Mouse (Mus musculus): ENCODE data around the gene Galnt9. TPM values are rescaled to one million over a fixed set of nuclear protein-coding genes. Genes with fewer than 3 reads are reported as not detected.

The Galnt9 gene
- polyA plus RNA-seq, 1 experiment from 2014 or later: not detected

- Histone ChIP-seq H3K4me1 (peaks cover 8% of the 10 kb centered on the region), H3K27ac (no peak overlapping the region), H3K27me3 (ENCODE audit: low read depth, poor library complexity, severe bottlenecking) (no peaks in the 10 kb centered on the region), H3K36me3 (no peaks in the 10 kb centered on the region), H3K9me3 (replicated peaks) (no peaks in the 10 kb centered on the region), H3K4me3 (no peak overlapping the region)
- DNase-seq (ENCODE audit: low spot score): no peak
- WGBS: 90% methylated on average over 2 of the region's 2 CpGs
These were observed 23.4 kb downstream of the Galnt9 start for GRCm38 (mm10) chr5:110567547-110567946.

- H3K27ac ChIP-seq: no peak overlapping the region
- no peak overlapping the region for H3K4me3 ChIP-seq
- no peak for DNase-seq (ENCODE audit: low spot score)
- 79% methylated on average over 6 of the region's 6 CpGs for WGBS
- no peaks in the 10 kb centered on the region for H3K4me1 ChIP-seq
- no peaks in the 10 kb centered on the region for H3K27me3 ChIP-seq (ENCODE audit: low read depth, poor library complexity, severe bottlenecking)
- H3K9me3 ChIP-seq (replicated peaks): no peaks in the 10 kb centered on the region
- H3K36me3 ChIP-seq: no peaks in the 10 kb centered on the region
These were observed 30.7 kb downstream of the Galnt9 start for GRCm38 (mm10) chr5:110574888-110575287.

- peaks cover 3% of the 10 kb centered on the region; the same call in 1 of the 2 replicates for H3K4me1 ChIP-seq
- DNase-seq (ENCODE audit: low spot score): no peak
- H3K4me3 ChIP-seq: no peak overlapping the region
- no peaks in the 10 kb centered on the region for H3K9me3 ChIP-seq (replicated peaks)
- H3K36me3 ChIP-seq: no peaks in the 10 kb centered on the region
- WGBS: 94% methylated on average over 4 of the region's 4 CpGs
- H3K27me3 ChIP-seq (ENCODE audit: low read depth, poor library complexity, severe bottlenecking): 0 out of 2 replicates have a peak, but pooled peaks cover 4% of the 10 kb centered on the region
- no peak overlapping the region for H3K27ac ChIP-seq
These were observed 35.1 kb downstream of the Galnt9 start for GRCm38 (mm10) chr5:110579296-110579695.

- Histone ChIP-seq H3K4me3 (no peak overlapping the region), H3K27ac (no peak overlapping the region), H3K4me1 (peaks cover 3% of the 10 kb centered on the region; the same call in 1 of the 2 replicates), H3K9me3 (replicated peaks) (no peaks in the 10 kb centered on the region), H3K27me3 (ENCODE audit: low read depth, poor library complexity, severe bottlenecking) (0 out of 2 replicates have a peak, but pooled peaks cover 4% of the 10 kb centered on the region), H3K36me3 (no peaks in the 10 kb centered on the region)
- WGBS: 92% methylated on average over 19 of the region's 19 CpGs
- no peak for DNase-seq (ENCODE audit: low spot score)
These were observed 36.5 kb downstream of the Galnt9 start for GRCm38 (mm10) chr5:110580569-110581239.

- Histone ChIP-seq H3K27me3 (ENCODE audit: low read depth, poor library complexity, severe bottlenecking) (0 out of 2 replicates have a peak, but pooled peaks cover 4% of the 10 kb centered on the region), H3K4me1 (peaks cover 3% of the 10 kb centered on the region; the same call in 1 of the 2 replicates), H3K4me3 (no peak overlapping the region), H3K36me3 (no peaks in the 10 kb centered on the region), H3K9me3 (replicated peaks) (no peaks in the 10 kb centered on the region), H3K27ac (no peak overlapping the region)
- WGBS: 77% methylated on average over 10 of the region's 10 CpGs
- no peak for DNase-seq (ENCODE audit: low spot score)
These were observed 38.7 kb downstream of the Galnt9 start for GRCm38 (mm10) chr5:110582647-110583538.

GRCm38 (mm10) chr5:110587467-110587866, 43.3 kb downstream of the Galnt9 start:
- Histone ChIP-seq H3K36me3 (no peaks in the 10 kb centered on the region), H3K27ac (no peak overlapping the region), H3K27me3 (ENCODE audit: low read depth, poor library complexity, severe bottlenecking) (0 out of 2 replicates have a peak, but pooled peaks cover 5% of the 10 kb centered on the region), H3K4me1 (peaks cover 2% of the 10 kb centered on the region; the same call in 1 of the 2 replicates), H3K9me3 (replicated peaks) (no peaks in the 10 kb centered on the region), H3K4me3 (no peak overlapping the region)
- DNase-seq (ENCODE audit: low spot score): no peak

- Histone ChIP-seq H3K4me3 (no peak overlapping the region), H3K27me3 (ENCODE audit: low read depth, poor library complexity, severe bottlenecking) (0 out of 2 replicates have a peak, but pooled peaks cover 5% of the 10 kb centered on the region), H3K9me3 (replicated peaks) (no peaks in the 10 kb centered on the region), H3K27ac (no peak overlapping the region), H3K4me1 (no peaks in the 10 kb centered on the region), H3K36me3 (no peaks in the 10 kb centered on the region)
- no peak for DNase-seq (ENCODE audit: low spot score)
- 93% methylated on average over 8 of the region's 8 CpGs for WGBS
These were observed 45.7 kb downstream of the Galnt9 start for GRCm38 (mm10) chr5:110589833-110590232.

- DNase-seq (ENCODE audit: low spot score): no peak
- H3K4me1 ChIP-seq: peaks cover 4% of the 10 kb centered on the region
- peaks cover 22% of the 10 kb centered on the region; the same call in 1 of the 2 replicates for H3K27me3 ChIP-seq (ENCODE audit: low read depth, poor library complexity, severe bottlenecking)
- H3K9me3 ChIP-seq (replicated peaks): no peaks in the 10 kb centered on the region
- H3K27ac ChIP-seq: no peak overlapping the region
- 86% methylated on average over 8 of the region's 8 CpGs for WGBS
- H3K4me3 ChIP-seq: no peak overlapping the region
- H3K36me3 ChIP-seq: no peaks in the 10 kb centered on the region
These were observed 50.3 kb downstream of the Galnt9 start for GRCm38 (mm10) chr5:110594465-110594864.

- 90% methylated on average over 10 of the region's 10 CpGs for WGBS
- peaks cover 29% of the 10 kb centered on the region; the same call in 1 of the 2 replicates for H3K27me3 ChIP-seq (ENCODE audit: low read depth, poor library complexity, severe bottlenecking)
- no peak for DNase-seq (ENCODE audit: low spot score)
- no peak overlapping the region for H3K4me3 ChIP-seq
- no peaks in the 10 kb centered on the region for H3K9me3 ChIP-seq (replicated peaks)
- H3K27ac ChIP-seq: no peak overlapping the region
- peaks cover 4% of the 10 kb centered on the region for H3K4me1 ChIP-seq
- H3K36me3 ChIP-seq: no peaks in the 10 kb centered on the region
These were observed 51.2 kb downstream of the Galnt9 start for GRCm38 (mm10) chr5:110595341-110595740.

GRCm38 (mm10) chr5:110596086-110596780, 52.1 kb downstream of the Galnt9 start:
- Histone ChIP-seq H3K27me3 (ENCODE audit: low read depth, poor library complexity, severe bottlenecking) (peaks cover 28% of the 10 kb centered on the region; the same call in 1 of the 2 replicates), H3K36me3 (no peaks in the 10 kb centered on the region), H3K27ac (no peak overlapping the region), H3K4me1 (peaks cover 4% of the 10 kb centered on the region), H3K4me3 (no peak overlapping the region), H3K9me3 (replicated peaks) (no peaks in the 10 kb centered on the region)
- no peak for DNase-seq (ENCODE audit: low spot score)
- 90% methylated on average over 15 of the region's 15 CpGs for WGBS

- no peaks in the 10 kb centered on the region for H3K9me3 ChIP-seq (replicated peaks)
- WGBS: 65% methylated on average over 2 of the region's 2 CpGs
- H3K4me3 ChIP-seq: no peak overlapping the region
- no peak overlapping the region for H3K27ac ChIP-seq
- no peak for DNase-seq (ENCODE audit: low spot score)
- H3K36me3 ChIP-seq: no peaks in the 10 kb centered on the region
- peaks cover 28% of the 10 kb centered on the region; the same call in 1 of the 2 replicates for H3K27me3 ChIP-seq (ENCODE audit: low read depth, poor library complexity, severe bottlenecking)
- H3K4me1 ChIP-seq: peaks cover 4% of the 10 kb centered on the region
These were observed 53.3 kb downstream of the Galnt9 start for GRCm38 (mm10) chr5:110597502-110597901.

- no peaks in the 10 kb centered on the region for H3K9me3 ChIP-seq (replicated peaks)
- H3K4me3 ChIP-seq: no peak overlapping the region
- no peak overlapping the region for H3K27ac ChIP-seq
- H3K36me3 ChIP-seq: no peaks in the 10 kb centered on the region
- WGBS: 33% methylated on average over 12 of the region's 12 CpGs
- peaks cover 28% of the 10 kb centered on the region; the same call in 1 of the 2 replicates for H3K27me3 ChIP-seq (ENCODE audit: low read depth, poor library complexity, severe bottlenecking)
- peaks cover 12% of the 10 kb centered on the region for H3K4me1 ChIP-seq
- DNase-seq (ENCODE audit: low spot score): no peak
These were observed 54.3 kb downstream of the Galnt9 start for GRCm38 (mm10) chr5:110598298-110599095.

All from limb, embryonic 10.5 days (tissue).